Mouse (Mus musculus): Measurements from ENCODE around the gene Srrd.

DNA sequence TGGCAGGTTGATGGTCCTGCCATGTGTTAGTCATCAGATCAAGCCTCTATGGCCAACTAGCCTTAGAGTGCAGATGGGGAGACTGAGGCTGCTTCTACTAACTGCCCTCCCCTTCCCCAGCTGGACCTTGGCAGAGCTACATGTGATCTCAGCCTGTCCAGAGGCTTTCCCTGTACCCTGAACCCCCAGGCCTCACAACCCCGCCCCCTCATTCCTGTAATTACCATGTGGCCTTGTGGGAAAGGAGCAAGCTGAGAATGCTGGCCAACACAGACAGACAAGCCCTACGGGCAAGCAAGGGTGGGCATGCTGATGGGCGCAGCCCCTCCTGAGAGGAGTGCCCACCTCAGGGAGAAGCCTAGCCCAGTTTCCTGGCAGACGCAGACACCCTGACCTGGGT lies 48.1 kb downstream of the Srrd start:
- TF ChIP-seq GATA1 (IDR thresholded peaks at IDR 0.05; ENCODE audit: borderline replicate concordance, low read length): no peak
- no peak for TF ChIP-seq FLI1 (IDR thresholded peaks at IDR 0.05; ENCODE audit: low read length)

Data from megakaryocyte, embryonic 14.5 days (primary cell).